Mouse (Mus musculus) limb, embryonic 13.5 days (tissue): Measurements from ENCODE around the gene Gm3739. TPM values are rescaled to one million over a fixed set of nuclear protein-coding genes. Genes with fewer than 3 reads are reported as not detected.
A peak's percentile ranks its signal among the peaks of the same experiment; 100 is the strongest.
"Not testable (repeated sequence)": the region's sequence is repeated elsewhere in the genome, so short reads cannot be mapped to it uniquely, and the experiment has no call there.

ENCODE experiments used
- ATAC-seq: fragments of 200-750 bp; cut with Nextera tagmentation; 2 replicates; pipeline ENCODE4 v1.8.0; 2017; ENCODE audit warnings: low read depth, moderate number of reproducible peaks, moderate TSS enrichment; ENCODE audit not compliant: low FRiP score
- H3K27ac ChIP-seq: fragments of 300-500 bp; sonication (generic); 2 replicates; pipeline ENCODE4 v1.5.1; 2015; ENCODE audit warnings: inconsistent platforms, mild to moderate bottlenecking, moderate library complexity
- H3K27me3 ChIP-seq: fragments of 300-500 bp; sonication (generic); 2 replicates; pipeline ENCODE4 v1.6.1; 2015; ENCODE audit warnings: mild to moderate bottlenecking, inconsistent platforms
- H3K36me3 ChIP-seq: fragments of 300-500 bp; sonication (generic); 2 replicates; pipeline ENCODE4 v1.6.1; 2015; ENCODE audit warnings: inconsistent platforms, mild to moderate bottlenecking, moderate library complexity
- H3K4me1 ChIP-seq: fragments of 300-500 bp; sonication (generic); 2 replicates; pipeline ENCODE4 v1.6.1; 2015; ENCODE audit warnings: inconsistent platforms
- H3K4me2 ChIP-seq: fragments of 300-500 bp; sonication (generic); replicated peaks from 2 replicates; pipeline ENCODE4 v1.6.1; 2015; ENCODE audit warnings: inconsistent platforms, mild to moderate bottlenecking, moderate library complexity
- H3K4me3 ChIP-seq: fragments of 300-500 bp; sonication (generic); 2 replicates; pipeline ENCODE4 v1.5.1; 2015; ENCODE audit warnings: moderate library complexity, mild to moderate bottlenecking, inconsistent platforms
- H3K9ac ChIP-seq: fragments of 300-500 bp; sonication (generic); 2 replicates; pipeline ENCODE4 v1.6.1; 2015; ENCODE audit warnings: mild to moderate bottlenecking, inconsistent platforms
- H3K9me3 ChIP-seq: fragments of 300-500 bp; sonication (generic); 2 replicates; pipeline ENCODE4 v1.6.1; 2016; ENCODE audit warnings: inconsistent platforms
- WGBS: fragments of 180-500 bp; shearing (Covaris S2); methylation state at CpG from one replicate; pipeline ENCODE4 v1.1.7; 2015; 5-methylcytosine and 5-hydroxymethylcytosine counted together
- polyA plus RNA-seq: library from polyadenylated mRNA; unstranded; fragments of >200 nt; fragmentation: Nextera tagmentation; extraction: Ambion mirVana; gene quantifications from 2 replicates; pipeline ENCODE4 v1.2.1, GENCODE M21; 2015

Gene Gm3739
- 0.71 and 1.1 TPM in 2 replicates for polyA plus RNA-seq

DNA sequence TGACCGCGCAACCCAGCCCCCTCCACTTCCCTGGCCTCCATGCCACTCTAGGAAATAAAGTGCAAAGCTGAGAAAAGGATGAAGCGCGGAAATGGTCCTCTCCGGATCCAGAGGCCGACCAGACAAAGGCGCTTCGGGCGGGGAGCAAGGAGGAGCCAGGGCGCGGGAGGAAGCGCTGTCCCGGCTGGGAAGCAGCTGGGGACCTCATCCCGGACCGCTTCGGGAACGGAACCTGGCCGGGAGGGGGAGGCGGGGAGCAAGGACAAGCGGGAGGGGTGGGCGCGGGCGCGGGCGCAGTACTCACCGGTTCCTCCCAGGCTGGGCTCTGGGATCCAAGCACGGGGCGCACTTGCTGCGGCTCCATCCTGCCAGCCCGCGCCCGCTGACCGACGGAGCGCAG, at the start of gene Gm3739:
Gene Gm3739, minus strand, starts transcription at position 389 of the 400 bp plus-strand sequence.
- not testable (repeated sequence) for H3K27ac ChIP-seq, H3K36me3 ChIP-seq, H3K9me3 ChIP-seq, H3K27me3 ChIP-seq, H3K4me1 ChIP-seq, ATAC-seq
- peak within 1 kb of the TSS; percentile 48 for H3K4me3 ChIP-seq
- 1% methylated on average over 13 of the region's 35 CpGs for WGBS
- H3K4me2 ChIP-seq = peak within 1 kb of the TSS; percentile 74
- H3K9ac ChIP-seq = peak within 1 kb of the TSS; percentile 59

DNA sequence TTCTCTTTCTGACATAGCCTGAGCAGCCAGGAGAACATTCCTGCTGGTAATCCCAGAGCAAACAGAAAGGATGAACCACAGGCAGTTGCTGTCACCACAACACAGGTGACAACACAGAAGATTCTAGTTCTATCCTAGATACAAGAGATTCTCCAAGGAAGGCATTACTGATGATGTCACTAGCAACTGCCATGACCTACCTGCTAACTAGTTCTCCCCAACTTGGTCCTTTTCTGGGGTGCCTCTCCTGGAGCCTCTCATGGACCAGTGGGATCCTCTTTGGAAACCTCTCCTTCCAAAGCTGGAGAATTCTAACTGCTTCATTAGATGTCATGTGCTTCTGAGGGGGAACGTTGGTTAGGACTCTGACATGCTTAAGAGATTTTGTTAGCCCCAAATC, 17.4 kb upstream of the Gm3739 start, which contains the start of gene Gm5797:
Gene Gm5797, minus strand, starts transcription at position 101 of the 400 bp plus-strand sequence.
- H3K9ac ChIP-seq, H3K4me3 ChIP-seq, H3K9me3 ChIP-seq, H3K36me3 ChIP-seq, H3K4me1 ChIP-seq, H3K27me3 ChIP-seq, H3K4me2 ChIP-seq, H3K27ac ChIP-seq, ATAC-seq: not testable (repeated sequence)
- no CpG with 5 or more reads among the region's 1 CpGs for WGBS

DNA sequence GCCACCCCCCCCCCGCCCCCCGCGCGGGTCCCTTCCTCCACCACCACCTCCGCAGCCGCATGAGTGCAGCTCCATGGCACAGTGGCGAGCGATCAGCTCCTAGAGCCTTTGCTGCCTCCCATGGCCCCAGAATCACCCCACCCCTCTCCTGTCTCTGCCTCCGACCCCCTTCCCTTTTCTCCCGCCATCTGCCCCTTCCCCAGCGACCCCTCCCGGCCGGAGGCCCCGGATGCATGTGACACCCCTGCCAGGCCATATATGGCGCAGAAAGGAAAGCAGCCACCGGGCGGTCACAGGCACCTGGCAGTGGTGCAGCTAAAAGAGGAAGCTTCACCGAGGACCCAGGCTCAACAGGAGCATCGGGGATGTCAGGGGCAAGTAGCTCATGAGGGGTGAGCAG, 244 bp upstream of the Gm3739 start:
- Histone ChIP-seq H3K4me2 (peak overlapping the region; percentile 74), H3K9ac (peak overlapping the region; percentile 59), H3K4me3 (peak overlapping the region; percentile 48)
- not testable (repeated sequence) for H3K36me3 ChIP-seq, H3K27ac ChIP-seq, ATAC-seq, H3K9me3 ChIP-seq, H3K27me3 ChIP-seq, H3K4me1 ChIP-seq
- WGBS = 2% methylated on average over 13 of the region's 19 CpGs

DNA sequence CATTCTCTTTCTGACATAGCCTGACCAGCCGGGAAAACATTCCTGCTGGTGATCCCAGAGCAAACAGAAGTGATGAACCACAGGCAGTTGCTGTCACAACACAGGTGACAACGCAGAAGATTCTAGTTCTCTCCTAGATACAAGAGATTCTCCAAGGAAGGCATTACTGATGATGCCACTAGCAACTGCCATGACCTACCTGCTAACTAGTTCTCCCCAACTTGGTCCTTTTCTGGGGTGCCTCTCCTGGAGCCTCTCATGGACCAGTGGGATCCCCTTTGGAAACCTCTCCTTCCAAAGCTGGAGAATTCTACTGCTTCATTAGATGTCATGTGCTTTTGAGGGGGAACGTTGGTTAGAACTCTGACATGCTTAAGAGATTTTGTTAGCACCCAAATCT, 50.2 kb downstream of the Gm3739 start, which contains the start of gene Gm3727:
Gene Gm3727, minus strand, starts transcription at position 101 of the 400 bp plus-strand sequence.
- H3K4me3 ChIP-seq, H3K36me3 ChIP-seq, H3K9me3 ChIP-seq, H3K4me1 ChIP-seq, H3K9ac ChIP-seq, H3K27me3 ChIP-seq, H3K27ac ChIP-seq, H3K4me2 ChIP-seq, ATAC-seq: not testable (repeated sequence)
- 74% methylated on average over 3 of the region's 3 CpGs for WGBS

Other genes with a start within 250 kb of the Gm3739 start
- gene Gm3696, start 214.4 kb downstream of the Gm3739 start, polyA plus RNA-seq = 0.98 and 1.1 TPM in 2 replicates
- gene Gm6676, start 189.6 kb downstream of the Gm3739 start, polyA plus RNA-seq = not detected in 2 replicates
- gene Gm3512, start 140.5 kb downstream of the Gm3739 start, polyA plus RNA-seq = 3.9 and 4.9 TPM in 2 replicates
- gene Gm16434, start 120.5 kb downstream of the Gm3739 start, polyA plus RNA-seq = not detected in 2 replicates
- not detected in 2 replicates for gene Gm3727, start 50.3 kb downstream of the Gm3739 start, polyA plus RNA-seq
- gene Gm5797, start 17.3 kb upstream of the Gm3739 start, polyA plus RNA-seq = not detected in 2 replicates
- not detected in 2 replicates for gene Gm8374, start 50.1 kb upstream of the Gm3739 start, polyA plus RNA-seq
- gene Gm3755, start 135.9 kb upstream of the Gm3739 start, polyA plus RNA-seq = not detected in 2 replicates
- 0.39 and 0.88 TPM in 2 replicates for gene Gm3752, start 168.7 kb upstream of the Gm3739 start, polyA plus RNA-seq